Mouse (Mus musculus) liver, adult 2 months (tissue): ENCODE measurements around the gene Spc24. TPM values are rescaled to one million over a fixed set of nuclear protein-coding genes. Genes with fewer than 3 reads are reported as not detected.
A peak's percentile ranks its signal among the peaks of the same experiment; 100 is the strongest.

Source experiments
- DNase-seq: peaks from one replicate; pipeline ENCODE4 v3.0.0-alpha.2; 2011; ENCODE audit warnings: low read depth, low spot score; ENCODE audit errors: extremely low read depth
- H3K27ac ChIP-seq: fragments of 200-500 bp; replicated peaks from 2 replicates; pipeline ENCODE4 v1.5.1; 2012; ENCODE audit warnings: low read depth, mild to moderate bottlenecking, control low read depth, inconsistent platforms, low read length; ENCODE audit not compliant: insufficient read depth
- H3K27me3 ChIP-seq: fragments of 200-500 bp; 2 replicates; pipeline ENCODE4 v1.6.1; 2012; ENCODE audit warnings: mild to moderate bottlenecking, moderate library complexity, low read length, inconsistent platforms; ENCODE audit not compliant: control insufficient read depth, insufficient read depth
- H3K36me3 ChIP-seq: fragments of 200-500 bp; 2 replicates; pipeline ENCODE4 v1.6.1; 2012; ENCODE audit warnings: low read length, inconsistent platforms; ENCODE audit not compliant: control insufficient read depth, insufficient read depth
- H3K4me1 ChIP-seq: fragments of 200-500 bp; 2 replicates; pipeline ENCODE4 v1.6.1; 2011; ENCODE audit warnings: low read length; ENCODE audit not compliant: control insufficient read depth, insufficient read depth
- H3K4me3 ChIP-seq: fragments of 200-500 bp; 2 replicates; pipeline ENCODE4 v1.5.1; 2011; ENCODE audit warnings: low read depth, mild to moderate bottlenecking, control low read depth, low read length, moderate library complexity; ENCODE audit not compliant: insufficient read depth
- H3K79me2 ChIP-seq: fragments of 200-500 bp; 2 replicates; pipeline ENCODE4 v1.6.1; 2012; ENCODE audit warnings: inconsistent platforms, mild to moderate bottlenecking, low read length, moderate library complexity; ENCODE audit not compliant: control insufficient read depth, insufficient read depth
- H3K9ac ChIP-seq: fragments of 200-500 bp; 2 replicates; pipeline ENCODE4 v1.6.1; 2012; ENCODE audit warnings: low read depth, mild to moderate bottlenecking, control low read depth, inconsistent platforms, low read length
- CTCF ChIP-seq: fragments of 200-500 bp; IDR thresholded peaks from 2 replicates; pipeline ENCODE4 v1.5.1; 2011; ENCODE audit warnings: low read depth, low read length, control low read depth
- POLR2A ChIP-seq: fragments of 200-500 bp; IDR thresholded peaks from 2 replicates; pipeline ENCODE4 v1.6.1; 2011; ENCODE audit warnings: low read length, control low read depth; ENCODE audit not compliant: insufficient read depth; ENCODE audit errors: extremely low read depth
- WGBS: fragments of 180-500 bp; shearing (Covaris S2); methylation state at CpG from one replicate; pipeline ENCODE4 v1.1.7; 2018; 5-methylcytosine and 5-hydroxymethylcytosine counted together
- polyA plus RNA-seq: library from polyadenylated mRNA; depleted of rRNA; stranded (reverse); fragments of >200 nt; gene quantifications from 2 replicates; pipeline ENCODE4 v1.2.3, GENCODE M21; 2012
- total RNA-seq: library from RNA; depleted of rRNA; stranded (reverse); fragments of >200 nt; gene quantifications from 2 replicates; pipeline ENCODE4 v1.2.3, GENCODE M21; 2014

Spc24 gene
- total and polyA plus RNA-seq, 2 experiments: 11.6 to 15.3 TPM

GRCm38 (mm10) chr9:21758576-21759529, 1.2 kb downstream of the Spc24 start:
- WGBS: 54% methylated on average over 14 of the region's 14 CpGs
- Histone ChIP-seq H3K79me2 (no peaks in the 10 kb centered on the region), H3K4me1 (peaks cover 22% of the 10 kb centered on the region), H3K36me3 (no peaks in the 10 kb centered on the region), H3K9ac (no peak overlapping the region; the same call in 1 of the 2 replicates), H3K27me3 (no peaks in the 10 kb centered on the region), H3K27ac (no peak overlapping the region; the same call in 1 of the 2 replicates), H3K4me3 (no peak overlapping the region)
- no peak for TF ChIP-seq CTCF
- TF ChIP-seq POLR2A: no peak
- no peak for DNase-seq

DNA sequence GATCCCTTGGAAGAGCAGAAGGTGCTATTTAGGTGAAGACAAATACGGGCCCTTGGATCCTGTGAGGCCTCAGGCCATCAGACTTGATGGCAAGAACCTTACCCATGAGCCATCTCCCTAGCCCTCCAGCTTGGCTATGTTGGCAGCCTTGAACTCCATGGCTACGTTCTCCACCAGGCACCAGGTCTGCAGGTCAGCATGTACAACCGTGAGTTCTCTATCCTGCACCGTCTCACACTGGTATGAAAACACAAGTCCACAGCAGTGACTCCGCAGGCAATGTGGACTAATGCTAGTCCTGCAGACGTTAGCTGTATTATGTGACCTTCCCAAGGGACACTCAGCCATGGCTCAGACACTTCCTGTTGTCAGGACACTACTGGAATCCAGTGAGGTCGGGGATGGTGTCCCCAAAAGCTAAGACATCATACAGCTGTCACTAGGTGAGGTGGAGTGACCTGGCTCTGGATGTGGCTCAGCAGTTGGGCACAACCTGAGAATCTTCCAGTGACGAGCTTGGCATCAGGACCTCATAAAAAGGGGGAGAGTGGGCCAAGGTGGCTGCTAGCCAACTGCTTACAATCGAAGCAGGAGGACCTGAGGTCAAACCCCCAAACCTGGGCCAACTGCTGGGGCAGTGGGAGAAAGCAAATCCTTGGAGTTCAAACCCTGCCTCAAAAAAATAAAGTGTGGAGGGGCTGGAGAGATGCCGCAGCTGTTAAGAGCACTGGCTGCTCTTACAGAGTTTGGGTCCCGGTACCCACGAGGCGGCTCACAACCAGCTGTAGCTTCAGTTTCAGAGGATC, 5.4 kb downstream of the Spc24 start:
- no peak for TF ChIP-seq POLR2A
- TF ChIP-seq CTCF: no peak
- no peak overlapping the region for H3K9ac ChIP-seq
- WGBS: 64% methylated on average over 13 of the region's 13 CpGs

DNA sequence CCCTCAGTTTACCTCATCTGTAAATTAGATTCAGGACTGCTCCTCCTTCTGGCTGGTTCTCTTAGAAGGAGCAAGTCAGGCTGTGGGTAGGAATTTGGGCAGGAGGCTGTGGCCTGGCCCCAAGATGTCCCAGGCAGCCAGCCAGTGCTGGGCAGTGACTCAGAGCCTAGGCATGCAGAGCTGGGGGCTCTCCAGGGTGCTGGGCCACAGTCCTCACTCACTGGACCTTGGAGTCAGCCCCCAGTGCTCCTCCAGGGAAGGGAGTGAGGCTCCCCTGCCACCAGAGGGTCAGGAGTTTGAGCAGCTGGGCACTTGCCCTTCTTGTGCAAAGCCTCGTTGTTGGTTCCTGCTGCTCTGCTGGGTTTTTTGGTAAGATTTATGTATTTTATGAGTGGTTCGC, 6.1 kb downstream of the Spc24 start:
- Histone ChIP-seq H3K36me3 (peaks cover 5% of the 10 kb centered on the region; the same call in 1 of the 2 replicates), H3K27me3 (no peaks in the 10 kb centered on the region), H3K4me3 (no peak overlapping the region), H3K27ac (peak overlapping the region; percentile 14; the same call in 1 of the 2 replicates), H3K9ac (no peak overlapping the region), H3K4me1 (peaks cover 15% of the 10 kb centered on the region), H3K79me2 (no peaks in the 10 kb centered on the region)
- peak; percentile 69 for DNase-seq
- TF ChIP-seq POLR2A: no peak
- TF ChIP-seq CTCF: no peak
- 44% methylated on average over 2 of the region's 2 CpGs for WGBS

More for the DNA sequence above, 5.4 kb downstream of the Spc24 start:
- Histone ChIP-seq H3K4me1 (peaks cover 20% of the 10 kb centered on the region), H3K27ac (peak overlapping the region; percentile 14; the same call in 1 of the 2 replicates), H3K36me3 (no peaks in the 10 kb centered on the region), H3K79me2 (no peaks in the 10 kb centered on the region), H3K4me3 (no peak overlapping the region), H3K27me3 (no peaks in the 10 kb centered on the region)
- DNase-seq: no peak

DNA sequence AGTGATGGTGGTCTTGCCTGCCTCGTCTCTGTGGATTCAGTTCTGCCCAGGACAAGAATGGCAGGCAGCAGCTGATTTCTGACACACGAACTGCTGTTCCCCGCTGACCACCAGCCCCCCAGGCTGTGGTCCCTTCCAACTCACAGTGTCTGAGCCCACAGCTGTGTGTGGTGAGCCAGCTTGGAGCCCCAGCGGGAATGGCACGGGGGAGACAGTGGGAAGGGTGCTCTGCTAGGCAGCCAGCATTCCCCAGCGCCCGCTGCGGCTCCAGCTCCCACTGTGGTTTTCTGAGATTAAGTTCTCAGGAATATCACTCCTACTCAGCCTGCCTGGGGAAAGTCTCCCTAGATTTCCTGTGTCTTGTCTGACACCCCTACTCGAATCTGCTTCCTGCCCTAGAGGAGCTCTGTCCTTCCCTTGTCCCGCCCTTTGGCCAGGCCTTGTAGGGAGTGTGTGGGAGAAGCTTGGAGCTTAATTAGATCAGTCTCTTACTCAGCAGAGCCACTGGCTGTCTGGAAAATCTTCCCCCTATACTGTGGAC, 7.8 kb downstream of the Spc24 start:
- Histone ChIP-seq H3K27me3 (no peaks in the 10 kb centered on the region), H3K4me3 (no peak overlapping the region), H3K27ac (peak overlapping the region; percentile 36), H3K4me1 (peaks cover 14% of the 10 kb centered on the region), H3K36me3 (peaks cover 16% of the 10 kb centered on the region; the same call in 1 of the 2 replicates), H3K9ac (peak overlapping the region; percentile 30; the same call in 1 of the 2 replicates), H3K79me2 (no peaks in the 10 kb centered on the region)
- TF ChIP-seq POLR2A (no peak), CTCF (no peak)
- 59% methylated on average over 10 of the region's 10 CpGs for WGBS
- DNase-seq: no peak

GRCm38 (mm10) chr9:21751347-21751746, 8.8 kb downstream of the Spc24 start:
- H3K27me3 ChIP-seq: no peaks in the 10 kb centered on the region
- H3K4me1 ChIP-seq: peaks cover 14% of the 10 kb centered on the region
- no peaks in the 10 kb centered on the region for H3K79me2 ChIP-seq
- 29% methylated on average over 6 of the region's 6 CpGs for WGBS
- H3K27ac ChIP-seq: peak overlapping the region; percentile 16; the same call in 1 of the 2 replicates
- DNase-seq: peak; percentile 56
- peaks cover 25% of the 10 kb centered on the region for H3K36me3 ChIP-seq
- no peak overlapping the region for H3K9ac ChIP-seq
- no peak overlapping the region for H3K4me3 ChIP-seq
- TF ChIP-seq CTCF: peak; percentile 72
- TF ChIP-seq POLR2A: no peak
